Mouse (Mus musculus) mouse embryonic stem cell (cell line): Measurements from ENCODE around the gene Hps3.
"Not testable (repeated sequence)": the region's sequence is repeated elsewhere in the genome, so short reads cannot be mapped to it uniquely, and the experiment has no call there.

Experiments
- in situ Hi-C, 2 experiments: fragments of 300-500 bp; cut with MboI; formaldehyde crosslinking; loops; 1 replicate in 1 of 2; 3 replicates in 1 of 2; pipeline ENCODE4 v1.14.3; 2019 to 2020; ENCODE audit warnings: low sequenced_read_pairs in 2 of 2, low pct_unique_long_range_greater_than_20kb in 1 of 2, mixed read lengths in 1 of 2; ENCODE audit not compliant: unreplicated experiment in 1 of 2

The Hps3 gene

GRCm38 (mm10) chr3:19960570-19961114, 74.5 kb downstream of the Hps3 start:
- in situ Hi-C loops, result no loop called here

- in situ Hi-C loops, result no loop called here
Measured at GRCm38 (mm10) chr3:19958983-19959382, 76.1 kb downstream of the Hps3 start.

- in situ Hi-C loops, result no loop called here
Measured at GRCm38 (mm10) chr3:19958031-19958430, 77.1 kb downstream of the Hps3 start.

GRCm38 (mm10) chr3:19956885-19957284, 78.2 kb downstream of the Hps3 start, which contains the start of gene Cp:
Gene Cp (plus strand): TSS chr3:19957054.
- in situ Hi-C loops, result no loop called here

GRCm38 (mm10) chr3:19953865-19954264, 81.2 kb downstream of the Hps3 start:
- in situ Hi-C loops, result no loop called here

GRCm38 (mm10) chr3:19953425-19953824, 81.7 kb downstream of the Hps3 start:
- in situ Hi-C loops, result no loop called here

GRCm38 (mm10) chr3:19949401-19949800, 85.7 kb downstream of the Hps3 start:
- in situ Hi-C loops, result not testable (repeated sequence)

- in situ Hi-C loops, result no loop called here
Measured at GRCm38 (mm10) chr3:19948552-19948951, 86.6 kb downstream of the Hps3 start.
